In genomic region chr16:20779846-20780245, GRCm38 (mm10) we compare ENCODE assay signal across 24 mouse cellular contexts. TPM values are rescaled to one million over a fixed set of nuclear protein-coding genes. Genes with fewer than 3 reads are reported as not detected.
DNase-seq lines count a peak whose midpoint lies in the region; ATAC-seq lines count a peak whose summit lies in the region.
"Had no signal": no experiment of that assay in that cellular context is flagged by ENCODE, and none has a peak within 500 bp of the region (broad histone marks: within the 10 kb centered on the region; RNA-seq: fewer than 3 reads in every experiment).

No protein-coding gene starts in this region.

- H3K9me3 ChIP-seq in forebrain, embryonic 12.5 days: no peaks in the 10 kb centered on the region
- H3K9me3 ChIP-seq: embryonic facial prominence, embryonic 10.5 days; G1E; hindbrain, embryonic 15.5 days; kidney, embryonic 15.5 days; limb, embryonic 10.5 days had no signal

- ATAC-seq in forebrain, embryonic 12.5 days (ENCODE audit: low FRiP score): no peak
- ATAC-seq: CD4-positive, CD25-positive, alpha-beta regulatory T cell, adult 4 months; intestine, embryonic 16.5 days had no signal

- no peaks in the 10 kb centered on the region for H3K4me1 ChIP-seq in forebrain, embryonic 12.5 days
- H3K4me1 ChIP-seq: embryonic facial prominence, embryonic 10.5 days; hindbrain, embryonic 15.5 days; kidney, embryonic 15.5 days; limb, embryonic 10.5 days had no signal

- peak; percentile 72 to 75 for DNase-seq in adrenal gland, adult (ENCODE audit: inconsistent age in 2 of 2, low spot score in 1 of 2)
- no peak for DNase-seq in adrenal gland, postnatal 4 days (ENCODE audit: low spot score in 2 of 2)
- peak; percentile 6 to 25 for DNase-seq in left cerebral cortex, adult 18-20 months (ENCODE audit: low spot score in 2 of 2)
- DNase-seq in left cerebral cortex, adult 8-10 months (ENCODE audit: low spot score in 2 of 2): no peak
- DNase-seq in cerebellum, adult 9-10 months: peak; percentile 46
- peak; percentile 25 to 30 for DNase-seq in layer of hippocampus, postnatal 10 days (ENCODE audit: low spot score in 2 of 2)
- DNase-seq in spleen, postnatal 4 days (ENCODE audit: low spot score in 2 of 2): no peak
- DNase-seq: gastrocnemius, postnatal 14 days; heart, postnatal 10 days; lung, adult 2 months; lung, postnatal 36 days; right cerebral cortex, postnatal 25 days; thymus, postnatal 25 days had no signal

- no peak overlapping the region for H3K27ac ChIP-seq in forebrain, embryonic 12.5 days
- H3K27ac ChIP-seq: embryonic facial prominence, embryonic 10.5 days; hindbrain, embryonic 15.5 days; kidney, embryonic 15.5 days; layer of hippocampus, adult 2 months; limb, embryonic 10.5 days had no signal

- no peak overlapping the region for H3K9ac ChIP-seq in forebrain, embryonic 12.5 days
- H3K9ac ChIP-seq: hindbrain, embryonic 15.5 days; kidney, embryonic 15.5 days had no signal

- no peaks in the 10 kb centered on the region for H3K36me3 ChIP-seq in forebrain, embryonic 12.5 days (replicated peaks)
- H3K36me3 ChIP-seq: embryonic facial prominence, embryonic 10.5 days; G1E; hindbrain, embryonic 15.5 days; kidney, embryonic 15.5 days; limb, embryonic 10.5 days had no signal

- 85% methylated on average over 3 of the region's 3 CpGs for WGBS in forebrain, embryonic 12.5 days

- no peaks in the 10 kb centered on the region for H3K27me3 ChIP-seq in forebrain, embryonic 12.5 days
- H3K27me3 ChIP-seq: hindbrain, embryonic 15.5 days; kidney, embryonic 15.5 days had no signal

- H3K4me2 ChIP-seq in forebrain, embryonic 12.5 days: no peak overlapping the region
- H3K4me2 ChIP-seq: hindbrain, embryonic 15.5 days; kidney, embryonic 15.5 days; liver, embryonic 11.5 days had no signal

- H3K4me3 ChIP-seq in forebrain, embryonic 12.5 days (replicated peaks): no peak overlapping the region
- H3K4me3 ChIP-seq: embryonic facial prominence, embryonic 10.5 days; erythroblast, embryonic 14.5 days; hindbrain, embryonic 15.5 days; kidney, embryonic 15.5 days; layer of hippocampus, adult 2 months; limb, embryonic 10.5 days had no signal

RNA-seq across cellular contexts. Expression of gene Thpo, which starts 45.5 kb away (rescaled TPM):
- 1 to 10 TPM; 3.8 to 5.0 TPM for total RNA-seq in adrenal gland, postnatal 4 days (2021)
- total RNA-seq in left cerebral cortex, adult 18-20 months (2021): 1 to 10 TPM; 3.7 to 6.0 TPM
- total RNA-seq in left cerebral cortex, adult 8-10 months (2022): 1 to 10 TPM; 5.2 to 7.2 (median 5.8) TPM
- 1 to 10 TPM; 3.7 to 4.3 TPM for total RNA-seq in layer of hippocampus, postnatal 10 days (2021)
- 0.36 and 0.79 TPM in 2 replicates for polyA plus RNA-seq in forebrain, embryonic 12.5 days (2016; fragmentation: Nextera tagmentation; extraction: Ambion mirVana)
- total RNA-seq: G1E; heart, postnatal 10 days had no signal
- polyA plus RNA-seq: CD4-positive, CD25-positive, alpha-beta regulatory T cell, adult 4 months; erythroblast, embryonic 14.5 days; G1E had no signal

RNA-seq across cellular contexts. Expression of gene Chrd, which starts 46.9 kb away (rescaled TPM):
- 10 to 100 TPM; 14.8 to 17.1 TPM for total RNA-seq in adrenal gland, postnatal 4 days (2021)
- 10 to 100 TPM; 39.9 to 47.0 TPM for total RNA-seq in left cerebral cortex, adult 18-20 months (2021)
- total RNA-seq in left cerebral cortex, adult 8-10 months (2022): 10 to 100 TPM; 26.7 to 42.0 (median 32.0) TPM
- total RNA-seq in layer of hippocampus, postnatal 10 days (2021): 10 to 100 TPM; 25.1 TPM
- polyA plus RNA-seq in forebrain, embryonic 12.5 days (2016; fragmentation: Nextera tagmentation; extraction: Ambion mirVana): 2.1 and 2.9 TPM in 2 replicates
- polyA plus RNA-seq: CD4-positive, CD25-positive, alpha-beta regulatory T cell, adult 4 months; erythroblast, embryonic 14.5 days; G1E had no signal

Comparison
In these comparisons a context has a peak if more than half of its experiments do, and no peak if none do; other contexts are left out.
1. DNase-seq: peak in adrenal gland, adult (2 of 2), left cerebral cortex, adult 18-20 months (2 of 2), cerebellum, adult 9-10 months (single experiment) and layer of hippocampus, postnatal 10 days (2 of 2); none in adrenal gland, postnatal 4 days (0 of 2), left cerebral cortex, adult 8-10 months (0 of 2) and spleen, postnatal 4 days (0 of 2).